Mouse (Mus musculus) kidney, adult 10 weeks (tissue): ENCODE data around the gene Ypel1. TPM values are rescaled to one million over a fixed set of nuclear protein-coding genes. Genes with fewer than 3 reads are reported as not detected.

ENCODE experiments used
- polyA plus RNA-seq: library from polyadenylated mRNA; stranded (reverse); fragments of 350-450 nt; fragmentation: Illumina TruSeq; extraction: RNeasy Lipid Tissue Mini Kit (QIAGEN cat#74804); gene quantifications from one replicate; pipeline ENCODE4 v1.2.3, GENCODE M21; 2014; ENCODE audit warnings: low read depth, low replicate concordance

Gene Ypel1
- 0.85 TPM for polyA plus RNA-seq

GRCm38 (mm10) chr16:17069511-17070443 lies at the start of gene Ypel1:
Ypel1 (plus strand) TSS chr16:17069696.

DNA sequence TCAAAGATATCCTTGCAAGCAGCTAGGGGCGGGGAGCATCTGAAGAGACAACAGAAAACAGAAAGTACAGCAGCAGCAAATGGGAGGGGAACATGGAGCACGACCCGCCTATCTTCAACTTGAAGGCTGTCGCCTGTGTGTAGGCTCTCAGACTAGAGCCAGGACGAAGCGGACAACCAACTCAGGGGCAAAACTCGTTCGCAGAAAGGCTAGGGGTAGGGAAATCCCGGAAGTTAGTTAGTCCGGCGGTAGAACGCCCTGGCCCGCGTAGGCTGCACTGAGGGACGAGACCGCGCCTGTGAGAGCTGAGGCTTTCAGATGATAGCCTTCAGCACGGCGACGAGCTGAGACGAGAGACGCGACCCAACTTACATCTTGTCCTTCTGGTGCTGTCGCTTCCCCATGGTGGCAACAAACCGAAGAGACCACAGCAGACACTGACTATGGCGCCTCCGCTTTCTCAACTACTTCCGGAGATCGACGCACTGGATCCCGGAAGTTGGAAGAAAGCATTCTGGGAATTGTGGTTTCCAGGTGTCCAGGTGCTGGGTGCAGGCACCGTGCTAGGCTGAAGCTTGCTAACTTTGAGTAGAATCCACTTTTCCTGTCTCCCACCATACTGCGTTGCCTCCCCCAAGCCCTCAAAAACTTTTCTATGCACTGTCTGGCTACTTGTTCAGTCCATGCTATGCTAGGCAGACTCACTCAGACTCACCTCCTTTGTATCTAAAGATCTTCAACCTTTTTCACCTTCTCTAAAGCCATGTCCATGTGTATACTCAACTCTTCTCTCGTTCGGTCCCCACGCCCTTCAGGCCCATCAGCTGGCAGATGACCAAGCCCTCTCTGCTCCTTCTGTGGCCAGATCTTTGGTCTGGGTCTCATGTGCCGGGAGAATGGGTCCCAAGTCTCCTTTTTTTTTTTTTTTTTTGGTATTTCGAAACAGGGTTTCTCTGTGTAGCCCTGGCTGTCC lies 41.6 kb downstream of the Ypel1 start, which contains the start of gene Ppil2:
Ppil2 (minus strand) TSS at position 487 of the 973 bp plus-strand sequence.

DNA sequence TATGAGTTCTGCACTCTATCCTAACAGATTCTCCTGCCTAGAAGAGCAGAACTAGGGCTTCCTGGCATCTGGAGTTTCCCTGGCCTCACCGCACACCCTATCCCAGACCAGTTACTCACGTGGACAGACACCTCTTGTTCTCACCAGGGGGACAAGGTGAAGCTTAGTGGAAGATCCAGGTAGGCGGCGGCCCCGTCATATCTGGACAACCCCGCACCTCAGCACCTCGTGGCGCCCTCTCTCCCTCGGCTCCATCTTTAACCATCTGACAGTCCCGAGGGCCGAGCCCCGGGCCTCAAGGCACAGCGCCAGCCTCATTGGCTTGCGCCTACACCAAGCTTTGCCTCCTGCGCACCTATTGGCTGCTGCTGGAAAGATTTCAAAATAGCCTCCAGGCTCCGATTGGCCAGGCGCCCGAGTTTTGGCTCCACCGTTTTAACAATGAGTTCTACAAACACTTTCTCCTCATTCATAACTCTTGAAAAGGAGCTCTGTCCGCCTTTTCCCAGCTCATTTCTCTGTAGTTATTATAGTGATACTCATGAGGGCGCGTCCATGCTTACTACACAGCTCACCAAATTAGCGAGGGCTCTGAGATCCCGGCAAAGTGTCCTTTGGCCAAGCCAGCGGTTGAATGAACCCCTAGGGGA lies 55.5 kb downstream of the Ypel1 start, which contains the start of gene 2610318N02Rik:
2610318N02Rik (minus strand) TSS at position 297 of the 650 bp plus-strand sequence.

GRCm38 (mm10) chr16:17132089-17132905 lies 62.8 kb downstream of the Ypel1 start, which contains the start of gene Sdf2l1:
Sdf2l1 (minus strand) TSS chr16:17132383.

Other genes starting within 250 kb of the Ypel1 start
- 2.5 TPM for gene Spag6l, start 240.2 kb upstream of the Ypel1 start, polyA plus RNA-seq
- not detected for gene Igll1, start 205.7 kb upstream of the Ypel1 start, polyA plus RNA-seq
- gene Top3b, start 199.0 kb upstream of the Ypel1 start, polyA plus RNA-seq = 14.5 TPM
- gene Vpreb1, start 198.9 kb upstream of the Ypel1 start, polyA plus RNA-seq = 0.69 TPM
- 6.0 TPM for gene Ppm1f, start 173.2 kb upstream of the Ypel1 start, polyA plus RNA-seq
- 232 TPM for gene Mapk1, start 86.3 kb upstream of the Ypel1 start, polyA plus RNA-seq
- 64.4 TPM for gene Ppil2, start 41.6 kb downstream of the Ypel1 start, polyA plus RNA-seq
- not detected for gene 2610318N02Rik, start 55.5 kb downstream of the Ypel1 start, polyA plus RNA-seq
- 9.1 TPM for gene Sdf2l1, start 62.7 kb downstream of the Ypel1 start, polyA plus RNA-seq
- gene Ydjc, start 74.9 kb downstream of the Ypel1 start, polyA plus RNA-seq = not detected
- gene Ccdc116, start 77.5 kb downstream of the Ypel1 start, polyA plus RNA-seq = not detected
- 157 TPM for gene Ube2l3, start 133.0 kb downstream of the Ypel1 start, polyA plus RNA-seq
- gene Rimbp3, start 138.9 kb downstream of the Ypel1 start, polyA plus RNA-seq = not detected
- gene Hic2, start 163.9 kb downstream of the Ypel1 start, polyA plus RNA-seq = 0.44 TPM
- gene Tmem191c, start 206.4 kb downstream of the Ypel1 start, polyA plus RNA-seq = not detected